Mouse (Mus musculus) stomach, postnatal 0 days (tissue): ENCODE data around the gene Adam33. TPM values are rescaled to one million over a fixed set of nuclear protein-coding genes. Genes with fewer than 3 reads are reported as not detected.
"Not testable (repeated sequence)": the region's sequence is repeated elsewhere in the genome, so short reads cannot be mapped to it uniquely, and the experiment has no call there.

ENCODE experiments used
- ATAC-seq: fragments of 200-750 bp; cut with Nextera tagmentation; 2 replicates; pipeline ENCODE4 v1.8.0; 2017; ENCODE audit not compliant: low FRiP score, low TSS enrichment
- DNase-seq: peaks from one replicate; pipeline ENCODE4 v3.0.0-alpha.2; 2016; ENCODE audit warnings: low spot score
- H3K27ac ChIP-seq: fragments of 300-500 bp; sonication (generic); replicated peaks from 2 replicates; pipeline ENCODE4 v1.5.1; 2014; ENCODE audit warnings: mild to moderate bottlenecking, control low read depth
- H3K27me3 ChIP-seq: fragments of 300-500 bp; sonication (generic); 2 replicates; pipeline ENCODE4 v1.6.1; 2014; ENCODE audit warnings: low read length; ENCODE audit not compliant: control insufficient read depth, insufficient read depth
- H3K36me3 ChIP-seq: fragments of 300-500 bp; sonication (generic); 2 replicates; pipeline ENCODE4 v1.6.1; 2014; ENCODE audit warnings: low read length, mixed read lengths; ENCODE audit not compliant: control insufficient read depth, insufficient read depth
- H3K4me1 ChIP-seq: fragments of 300-500 bp; sonication (generic); replicated peaks from 2 replicates; pipeline ENCODE4 v1.6.1; 2014; ENCODE audit warnings: antibody characterized with exemption; ENCODE audit not compliant: control insufficient read depth, insufficient read depth
- H3K4me2 ChIP-seq: fragments of 300-500 bp; sonication (generic); replicated peaks from 2 replicates; pipeline ENCODE4 v1.6.1; 2014; ENCODE audit warnings: low read depth, mild to moderate bottlenecking, control low read depth, moderate library complexity
- H3K4me3 ChIP-seq: fragments of 300-500 bp; sonication (generic); 2 replicates; pipeline ENCODE4 v1.5.1; 2014; ENCODE audit warnings: low read depth, low read length, control low read depth
- H3K9ac ChIP-seq: fragments of 300-500 bp; sonication (generic); 2 replicates; pipeline ENCODE4 v1.6.1; 2014; ENCODE audit warnings: mild to moderate bottlenecking, low read length, control low read depth, mixed read lengths
- H3K9me3 ChIP-seq: fragments of 300-500 bp; sonication (generic); 2 replicates; pipeline ENCODE4 v1.6.1; 2016; ENCODE audit warnings: low read length; ENCODE audit not compliant: control insufficient read depth
- CTCF ChIP-seq: IDR thresholded peaks from 2 replicates; pipeline ENCODE4 v1.5.1; 2016; ENCODE audit warnings: antibody characterized with exemption, low read depth, mild to moderate bottlenecking, moderate library complexity
- EP300 ChIP-seq: optimal IDR thresholded peaks from 2 replicates; pipeline ENCODE3; 2016; ENCODE audit warnings: antibody characterized with exemption
- WGBS: fragments of 180-500 bp; shearing (Covaris S2); extraction: QIAGEN DNeasy Blood & Tissue Kit; methylation state at CpG from one replicate; pipeline ENCODE4 v1.1.7; 2014; 5-methylcytosine and 5-hydroxymethylcytosine counted together
- polyA plus RNA-seq: library from polyadenylated mRNA; unstranded; fragments of >200 nt; fragmentation: Nextera tagmentation; extraction: Ambion mirVana; gene quantifications from 2 replicates; pipeline ENCODE4 v1.2.1, GENCODE M21; 2015

Adam33 gene
- polyA plus RNA-seq, result 8.2 and 8.7 TPM in 2 replicates

GRCm38 (mm10) chr2:131063404-131063864, at the start of gene Adam33:
Gene Adam33 (minus strand): TSS chr2:131063814.
- peak within 1 kb of the TSS; percentile 28 for H3K4me3 ChIP-seq
- H3K27ac ChIP-seq, result no peak within 1 kb of the TSS
- 3% methylated on average over 19 of the region's 27 CpGs for WGBS
- peak; percentile 52 for DNase-seq
- H3K9me3 ChIP-seq, result no peaks in the 10 kb centered on the region
- peaks cover 6% of the 10 kb centered on the region for H3K4me1 ChIP-seq
- H3K36me3 ChIP-seq, result no peaks in the 10 kb centered on the region
- no peak for TF ChIP-seq EP300
- TF ChIP-seq CTCF, result no peak
- peak within 1 kb of the TSS; percentile 41; the same call in 1 of the 2 replicates for H3K9ac ChIP-seq
- peak within 1 kb of the TSS; percentile 55 for H3K4me2 ChIP-seq
- H3K27me3 ChIP-seq, result no peaks in the 10 kb centered on the region
- ATAC-seq, result peak; percentile 58

GRCm38 (mm10) chr2:131105989-131106388, 42.4 kb upstream of the Adam33 start:
- Histone ChIP-seq H3K4me2 (no peak overlapping the region), H3K36me3 (no peaks in the 10 kb centered on the region), H3K9ac (no peak overlapping the region), H3K9me3 (no peaks in the 10 kb centered on the region), H3K27me3 (no peaks in the 10 kb centered on the region), H3K27ac (no peak overlapping the region), H3K4me1 (no peaks in the 10 kb centered on the region), H3K4me3 (no peak overlapping the region)
- 87% methylated on average over 5 of the region's 5 CpGs for WGBS
- no peak for DNase-seq
- no peak for ATAC-seq
- TF ChIP-seq EP300, result no peak
- no peak for TF ChIP-seq CTCF

GRCm38 (mm10) chr2:131105061-131105460, 41.4 kb upstream of the Adam33 start:
- H3K9ac ChIP-seq, H3K27me3 ChIP-seq, H3K9me3 ChIP-seq, H3K4me3 ChIP-seq, ATAC-seq, DNase-seq, H3K4me1 ChIP-seq, H3K4me2 ChIP-seq, H3K27ac ChIP-seq, H3K36me3 ChIP-seq: not testable (repeated sequence)
- WGBS, result 68% methylated on average over 4 of the region's 4 CpGs

GRCm38 (mm10) chr2:131104021-131104420, 40.4 kb upstream of the Adam33 start:
- no peak overlapping the region for H3K9ac ChIP-seq
- H3K4me1 ChIP-seq, result no peaks in the 10 kb centered on the region
- 74% methylated on average over 4 of the region's 4 CpGs for WGBS
- no peak for TF ChIP-seq EP300
- TF ChIP-seq CTCF, result no peak
- ATAC-seq, result no peak
- DNase-seq, result no peak
- H3K27me3 ChIP-seq, result no peaks in the 10 kb centered on the region
- no peaks in the 10 kb centered on the region for H3K36me3 ChIP-seq
- no peak overlapping the region for H3K4me3 ChIP-seq
- 0 out of 2 replicates have a peak overlapping the region, but pooled peaks have one; percentile 8 for H3K27ac ChIP-seq
- H3K4me2 ChIP-seq, result no peak overlapping the region
- H3K9me3 ChIP-seq, result no peaks in the 10 kb centered on the region

GRCm38 (mm10) chr2:131101530-131101929, 37.9 kb upstream of the Adam33 start:
- no peak overlapping the region for H3K9ac ChIP-seq
- H3K36me3 ChIP-seq, result no peaks in the 10 kb centered on the region
- ATAC-seq (no peak), DNase-seq (no peak)
- TF ChIP-seq CTCF (no peak), EP300 (no peak)
- 65% methylated on average over 3 of the region's 3 CpGs for WGBS
- no peaks in the 10 kb centered on the region for H3K4me1 ChIP-seq
- H3K4me3 ChIP-seq, result no peak overlapping the region
- H3K27me3 ChIP-seq, result no peaks in the 10 kb centered on the region
- H3K4me2 ChIP-seq, result no peak overlapping the region
- no peak overlapping the region for H3K27ac ChIP-seq
- H3K9me3 ChIP-seq, result no peaks in the 10 kb centered on the region

GRCm38 (mm10) chr2:131097087-131097486, 33.5 kb upstream of the Adam33 start:
- Histone ChIP-seq H3K27ac (no peak overlapping the region), H3K9ac (no peak overlapping the region), H3K9me3 (no peaks in the 10 kb centered on the region), H3K4me1 (0 out of 2 replicates have a peak, but pooled peaks cover 4% of the 10 kb centered on the region), H3K27me3 (no peaks in the 10 kb centered on the region), H3K36me3 (no peaks in the 10 kb centered on the region), H3K4me3 (no peak overlapping the region), H3K4me2 (no peak overlapping the region)
- 73% methylated on average over 4 of the region's 4 CpGs for WGBS
- TF ChIP-seq EP300, result no peak
- no peak for TF ChIP-seq CTCF
- ATAC-seq (no peak), DNase-seq (no peak)
